Mouse (Mus musculus): ENCODE measurements at regions not wholly inside any gene's neighbourhood (a gene's known extent, or its start where the extent isn't known, plus 50 kb on each side); places are given as distances from the start of the nearest gene placed in this dataset.

DNA sequence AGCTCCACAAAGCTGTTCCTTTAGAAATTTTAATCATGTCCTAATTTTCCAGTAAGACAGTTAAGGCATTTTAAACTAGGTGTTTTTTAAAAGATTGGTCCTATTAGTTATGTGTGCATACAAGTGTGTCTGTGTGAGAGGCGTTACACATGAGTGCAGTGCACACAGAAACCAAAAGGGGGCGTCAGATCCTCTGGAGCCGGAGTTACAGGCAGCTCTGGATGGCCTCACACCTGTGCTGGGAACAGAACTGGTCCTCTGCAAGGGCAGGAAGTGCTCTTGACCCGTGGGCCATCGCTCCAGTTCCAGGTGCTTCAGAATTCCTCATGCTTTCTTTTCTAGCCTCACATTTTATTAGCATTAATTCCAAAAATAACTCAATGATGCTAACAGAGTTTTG, 122.3 kb downstream of the Kctd15 start:
- H3K27me3 ChIP-seq (ENCODE audit: control insufficient read depth in 1 of 2, insufficient read depth in 2 of 2, low read length in 2 of 2), result no peaks in the 10 kb centered on the region
- no peak for DNase-seq (ENCODE audit: low read depth, low spot score)
- no peaks in the 10 kb centered on the region for H3K79me2 ChIP-seq (ENCODE audit: control insufficient read depth, insufficient read depth, low read length, poor library complexity)
- no peak overlapping the region for H3K27ac ChIP-seq (ENCODE audit: control insufficient read depth, low read depth, low read length)
- no peaks in the 10 kb centered on the region for H3K4me1 ChIP-seq (ENCODE audit: control insufficient read depth in 1 of 2, insufficient read depth in 2 of 2, low read length in 2 of 2)
- no peak overlapping the region for H3K4me3 ChIP-seq (ENCODE audit: control insufficient read depth in 1 of 2, insufficient read depth in 1 of 2, low read depth in 2 of 2, low read length in 2 of 2)
- no peaks in the 10 kb centered on the region for H3K36me3 ChIP-seq (ENCODE audit: control insufficient read depth in 1 of 2, insufficient read depth in 2 of 2, low read length in 2 of 2)
- H3K9me3 ChIP-seq (replicated peaks; ENCODE audit: insufficient read depth, low read length), result no peaks in the 10 kb centered on the region
- H3K9ac ChIP-seq (ENCODE audit: control insufficient read depth, low read depth, low read length, poor library complexity, severe bottlenecking), result no peak overlapping the region
- TF ChIP-seq POLR2AphosphoS2 (IDR thresholded peaks at IDR 0.05; ENCODE audit: low read length) (no peak), MEF2A (IDR thresholded peaks at IDR 0.05; ENCODE audit: extremely low read depth, insufficient replicate concordance, low read depth, low read length, poor library complexity, severe bottlenecking) (no peak), MAX (IDR thresholded peaks at IDR 0.05; ENCODE audit: low read length) (no peak), CHD2 (IDR thresholded peaks at IDR 0.05; ENCODE audit: low read length) (no peak), MAZ (IDR thresholded peaks at IDR 0.05; ENCODE audit: low read depth, low read length) (no peak)

DNA sequence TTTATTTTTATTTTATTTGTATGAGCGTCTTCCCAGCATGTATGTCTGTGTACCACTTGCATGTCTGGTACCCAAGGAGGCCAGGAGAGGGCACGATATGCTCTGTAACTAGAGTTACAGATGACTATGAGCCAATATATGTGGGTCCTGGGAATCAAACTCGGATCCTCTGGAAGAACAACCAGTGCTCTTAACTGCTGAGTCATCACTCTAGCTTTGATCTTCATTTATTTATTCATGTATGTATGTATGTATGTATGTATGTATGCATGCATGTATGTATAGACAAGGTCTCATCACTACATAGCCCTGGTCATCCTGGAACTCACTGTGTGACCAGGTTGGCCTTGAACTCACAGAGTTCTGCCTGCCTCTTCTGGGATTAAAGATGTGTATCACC, 124.9 kb downstream of the Kctd15 start:
- no peaks in the 10 kb centered on the region for H3K9me3 ChIP-seq (replicated peaks; ENCODE audit: insufficient read depth, low read length)
- H3K36me3 ChIP-seq (ENCODE audit: control insufficient read depth in 1 of 2, insufficient read depth in 2 of 2, low read length in 2 of 2), result no peaks in the 10 kb centered on the region
- no peaks in the 10 kb centered on the region for H3K27me3 ChIP-seq (ENCODE audit: control insufficient read depth in 1 of 2, insufficient read depth in 2 of 2, low read length in 2 of 2)
- no peaks in the 10 kb centered on the region for H3K79me2 ChIP-seq (ENCODE audit: control insufficient read depth, insufficient read depth, low read length, poor library complexity)
- no peaks in the 10 kb centered on the region for H3K4me1 ChIP-seq (ENCODE audit: control insufficient read depth in 1 of 2, insufficient read depth in 2 of 2, low read length in 2 of 2)
- DNase-seq (ENCODE audit: low read depth, low spot score), result no peak
- TF ChIP-seq USF1 (IDR thresholded peaks at IDR 0.05; ENCODE audit: low read depth, low read length) (no peak), USF2 (IDR thresholded peaks at IDR 0.05; ENCODE audit: borderline replicate concordance in 1 of 2, insufficient read depth in 1 of 2, low read depth in 1 of 2, low read length in 2 of 2) (no peak), SMC3 (IDR thresholded peaks at IDR 0.05; ENCODE audit: low read depth, low read length) (no peak), RAD21 (IDR thresholded peaks at IDR 0.05; ENCODE audit: low read depth, low read length) (no peak), MEF2A (IDR thresholded peaks at IDR 0.05; ENCODE audit: extremely low read depth, insufficient replicate concordance, low read depth, low read length, poor library complexity, severe bottlenecking) (no peak), MYB (IDR thresholded peaks at IDR 0.05; ENCODE audit: low read depth, low read length) (no peak), MXI1 (IDR thresholded peaks at IDR 0.05; ENCODE audit: low read depth, low read length) (no peak), CTCF (IDR thresholded peaks at IDR 0.05 in 2 of 3, conservative IDR thresholded peaks at IDR 0.05 in 1 of 3; ENCODE audit: control insufficient read depth in 1 of 3, insufficient read depth in 1 of 3, low read depth in 2 of 3, low read length in 3 of 3, poor library complexity in 1 of 3, severe bottlenecking in 1 of 3) (no peak), UBTF (IDR thresholded peaks at IDR 0.05; ENCODE audit: borderline replicate concordance, insufficient read depth, low read depth, low read length) (no peak), POLR2AphosphoS2 (IDR thresholded peaks at IDR 0.05; ENCODE audit: low read length) (no peak), MAX (IDR thresholded peaks at IDR 0.05; ENCODE audit: low read length) (no peak), ZMIZ1 (IDR thresholded peaks at IDR 0.05; ENCODE audit: low read depth, low read length) (no peak), CHD1 (IDR thresholded peaks at IDR 0.05; ENCODE audit: low read depth, low read length) (no peak), POLR2AphosphoS5 (IDR thresholded peaks at IDR 0.05; ENCODE audit: borderline replicate concordance, low read depth, low read length) (no peak), ZKSCAN1 (IDR thresholded peaks at IDR 0.05; ENCODE audit: low read depth, low read length) (no peak), EP300 (IDR thresholded peaks at IDR 0.05; ENCODE audit: low read depth in 1 of 2, low read length in 2 of 2) (no peak), MAZ (IDR thresholded peaks at IDR 0.05; ENCODE audit: low read depth, low read length) (no peak), TCF12 (IDR thresholded peaks at IDR 0.05; ENCODE audit: low read depth, low read length) (no peak), RCOR1 (IDR thresholded peaks at IDR 0.05; ENCODE audit: low read depth, low read length) (no peak), GATA1 (IDR thresholded peaks at IDR 0.05; ENCODE audit: low read depth, low read length) (no peak)
- H3K4me3 ChIP-seq (ENCODE audit: control insufficient read depth in 1 of 2, insufficient read depth in 1 of 2, low read depth in 2 of 2, low read length in 2 of 2), result no peak overlapping the region
- H3K27ac ChIP-seq (ENCODE audit: control insufficient read depth, low read depth, low read length), result no peak overlapping the region
- no peak overlapping the region for H3K9ac ChIP-seq (ENCODE audit: control insufficient read depth, low read depth, low read length, poor library complexity, severe bottlenecking)
